Mouse (Mus musculus): Measurements from ENCODE around the gene Tln2.

DNA sequence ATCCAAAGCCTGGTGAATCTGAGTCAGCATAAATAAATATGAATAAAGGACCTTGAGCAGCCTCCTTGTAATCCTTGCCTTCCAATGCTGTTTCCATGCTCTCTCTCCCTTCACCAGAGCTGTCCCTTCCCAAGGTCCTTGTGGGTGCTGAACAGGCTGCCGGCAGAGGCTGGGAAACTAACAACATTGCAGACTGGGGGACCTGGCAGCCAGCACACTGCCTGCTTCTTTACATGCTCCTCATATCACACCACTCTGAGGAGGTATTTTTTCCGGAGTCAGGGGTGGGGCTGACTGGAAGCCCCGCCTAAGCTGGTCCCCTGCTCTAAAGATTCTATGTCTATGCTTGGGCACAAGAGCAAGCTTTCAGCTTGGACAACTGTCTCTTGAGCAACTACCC lies 64.2 kb downstream of the Tln2 start:
- TF ChIP-seq CTCF (IDR thresholded peaks at IDR 0.05; ENCODE audit: low read depth) (no peak), EP300 (IDR thresholded peaks at IDR 0.05; ENCODE audit: low read depth) (no peak)

All from liver, embryonic 14.5 days (tissue).